Mouse (Mus musculus) kidney, embryonic 16.5 days (tissue): ENCODE data around the gene Cxcr6. TPM values are rescaled to one million over a fixed set of nuclear protein-coding genes. Genes with fewer than 3 reads are reported as not detected.

Experiments
- ATAC-seq: fragments of 200-750 bp; cut with Nextera tagmentation; 2 replicates; pipeline ENCODE4 v1.8.0; 2017; ENCODE audit warnings: moderate TSS enrichment; ENCODE audit not compliant: low FRiP score, low TSS enrichment
- H3K27ac ChIP-seq: fragments of 300-500 bp; sonication (generic); 2 replicates; pipeline ENCODE4 v1.5.1; 2014; ENCODE audit warnings: low read length
- H3K27me3 ChIP-seq: fragments of 300-500 bp; sonication (generic); 2 replicates; pipeline ENCODE4 v1.6.1; 2014; ENCODE audit warnings: low read length, control low read depth, mixed read lengths; ENCODE audit not compliant: insufficient read depth
- H3K36me3 ChIP-seq: fragments of 300-500 bp; sonication (generic); 2 replicates; pipeline ENCODE4 v1.6.1; 2014; ENCODE audit warnings: low read length, control low read depth, mixed read lengths; ENCODE audit not compliant: insufficient read depth
- H3K4me1 ChIP-seq: fragments of 300-500 bp; sonication (generic); 2 replicates; pipeline ENCODE4 v1.6.1; 2014; ENCODE audit warnings: low read length, control low read depth, mixed read lengths; ENCODE audit not compliant: insufficient read depth
- H3K4me2 ChIP-seq: fragments of 300-500 bp; sonication (generic); replicated peaks from 2 replicates; pipeline ENCODE4 v1.6.1; 2014; ENCODE audit warnings: low read depth, low read length
- H3K4me3 ChIP-seq: fragments of 300-500 bp; sonication (generic); 2 replicates; pipeline ENCODE4 v1.5.1; 2014; ENCODE audit warnings: mild to moderate bottlenecking, low read length
- H3K9ac ChIP-seq: fragments of 300-500 bp; sonication (generic); replicated peaks from 2 replicates; pipeline ENCODE4 v1.6.1; 2014; ENCODE audit warnings: low read length
- H3K9me3 ChIP-seq: fragments of 300-500 bp; sonication (generic); 2 replicates; pipeline ENCODE4 v1.6.1; 2016; ENCODE audit warnings: low read length, control low read depth
- WGBS: fragments of 180-500 bp; shearing (Covaris S2); extraction: QIAGEN DNeasy Blood & Tissue Kit; methylation state at CpG from one replicate; pipeline ENCODE4 v1.1.7; 2014; 5-methylcytosine and 5-hydroxymethylcytosine counted together
- polyA plus RNA-seq: library from polyadenylated mRNA; unstranded; fragments of >200 nt; fragmentation: Nextera tagmentation; extraction: Ambion mirVana; gene quantifications from 2 replicates; pipeline ENCODE4 v1.2.1, GENCODE M21; 2015

Cxcr6 gene
- polyA plus RNA-seq, result 0.30 and 0.54 TPM in 2 replicates

DNA sequence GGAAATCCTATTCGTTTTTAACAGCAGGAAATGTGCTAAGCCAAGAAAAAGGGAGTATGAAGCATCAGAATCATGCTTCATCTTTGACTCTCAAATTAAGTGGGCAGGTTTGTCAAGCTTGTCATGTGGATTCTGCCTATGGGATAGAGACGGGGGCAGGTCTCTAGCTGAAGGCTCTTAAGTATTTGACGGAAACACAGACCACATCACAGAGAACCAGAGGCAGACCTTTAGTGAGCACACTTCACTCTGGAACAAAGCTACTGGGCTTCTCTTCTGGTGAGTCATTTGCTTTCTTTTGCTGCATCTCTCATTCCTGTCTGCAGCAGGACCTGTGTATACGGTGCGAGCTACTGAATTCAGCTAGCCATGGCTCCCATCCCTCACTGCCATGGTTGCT, at the start of gene Cxcr6:
Gene Cxcr6 (plus strand): TSS at position 209 of the 400 bp plus-strand sequence.
- Histone ChIP-seq H3K9ac (no peak within 1 kb of the TSS), H3K9me3 (no peaks in the 10 kb centered on the region), H3K36me3 (peaks cover 8% of the 10 kb centered on the region; the same call in 1 of the 2 replicates), H3K4me1 (no peaks in the 10 kb centered on the region), H3K4me3 (no peak within 1 kb of the TSS), H3K4me2 (no peak within 1 kb of the TSS), H3K27ac (no peak within 1 kb of the TSS), H3K27me3 (no peaks in the 10 kb centered on the region)
- no peak for ATAC-seq
- 88% methylated on average over 5 of the region's 5 CpGs for WGBS

DNA sequence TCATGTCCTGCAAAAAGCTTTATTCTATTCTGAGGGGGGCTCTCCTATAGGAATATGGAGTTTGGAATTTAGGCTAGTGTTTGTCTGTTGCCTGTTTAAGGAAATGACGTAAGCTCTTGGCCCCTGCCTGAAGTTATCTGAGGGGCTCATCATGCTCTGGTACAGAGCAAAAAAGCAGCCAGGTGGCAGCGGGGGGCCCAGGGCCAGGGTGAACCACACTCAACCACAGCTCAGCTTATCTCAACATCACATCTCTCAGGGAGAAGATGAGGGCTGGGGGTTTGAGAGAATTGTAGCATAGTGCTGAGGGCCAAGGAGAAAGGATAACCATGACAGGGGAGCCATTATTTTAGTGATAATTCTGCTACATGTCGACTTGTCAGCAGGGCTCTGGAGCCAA, 49.5 kb upstream of the Cxcr6 start:
- Histone ChIP-seq H3K9me3 (no peaks in the 10 kb centered on the region), H3K27ac (no peak overlapping the region), H3K36me3 (no peaks in the 10 kb centered on the region), H3K4me3 (no peak overlapping the region), H3K9ac (no peak overlapping the region), H3K4me1 (no peaks in the 10 kb centered on the region), H3K4me2 (no peak overlapping the region), H3K27me3 (no peaks in the 10 kb centered on the region)
- WGBS, result 74% methylated on average over 3 of the region's 3 CpGs
- ATAC-seq, result no peak

DNA sequence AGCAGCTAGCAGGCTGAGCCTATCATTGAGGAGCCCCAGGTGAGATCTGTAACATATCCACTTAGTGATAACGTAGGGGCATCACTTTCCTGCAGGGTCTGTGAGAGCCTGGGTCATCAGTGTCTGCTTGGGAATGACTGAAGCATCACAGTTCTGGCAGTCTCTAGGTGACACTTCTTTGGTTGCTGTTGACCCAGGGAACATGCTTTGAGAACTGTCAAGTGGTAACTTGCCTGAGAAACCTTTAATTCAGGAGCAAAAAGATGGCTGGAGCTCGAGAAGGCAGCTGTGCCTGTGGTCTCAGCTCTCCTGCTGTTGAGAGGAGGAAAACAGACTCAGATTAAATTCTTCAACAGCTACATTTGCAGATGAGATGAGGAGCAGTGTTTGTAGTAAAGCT, 48.9 kb upstream of the Cxcr6 start:
- WGBS, result 55% methylated on average over 2 of the region's 2 CpGs
- Histone ChIP-seq H3K9ac (no peak overlapping the region), H3K36me3 (no peaks in the 10 kb centered on the region), H3K9me3 (no peaks in the 10 kb centered on the region), H3K27ac (no peak overlapping the region), H3K4me1 (no peaks in the 10 kb centered on the region), H3K27me3 (no peaks in the 10 kb centered on the region), H3K4me2 (no peak overlapping the region), H3K4me3 (no peak overlapping the region)
- ATAC-seq, result no peak

DNA sequence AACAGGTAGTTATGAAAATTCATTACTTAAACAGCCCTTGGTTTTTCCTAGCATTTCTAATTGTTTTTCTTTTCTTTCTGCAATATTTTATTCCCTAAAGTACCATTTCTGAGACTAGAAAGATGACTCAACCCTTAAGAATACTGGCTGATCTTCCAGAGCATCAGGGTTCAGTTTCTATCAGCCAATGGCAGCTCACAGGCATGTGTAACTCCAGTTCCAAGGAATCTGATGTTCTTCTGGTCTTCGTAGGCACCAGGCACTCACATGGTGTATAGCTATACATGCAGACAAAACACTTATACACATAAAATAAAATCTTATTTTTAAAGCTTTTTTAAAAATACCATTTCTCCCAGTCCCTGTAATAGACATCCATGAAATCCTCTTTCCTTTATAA, 48.1 kb upstream of the Cxcr6 start:
- Histone ChIP-seq H3K4me1 (no peaks in the 10 kb centered on the region), H3K4me3 (no peak overlapping the region), H3K9me3 (no peaks in the 10 kb centered on the region), H3K27ac (no peak overlapping the region), H3K36me3 (no peaks in the 10 kb centered on the region), H3K9ac (no peak overlapping the region), H3K4me2 (no peak overlapping the region), H3K27me3 (no peaks in the 10 kb centered on the region)
- ATAC-seq, result no peak
- WGBS, result 77% methylated on average over 1 of the region's 1 CpGs

- no peak overlapping the region for H3K4me2 ChIP-seq
- no peaks in the 10 kb centered on the region for H3K36me3 ChIP-seq
- H3K27me3 ChIP-seq, result no peaks in the 10 kb centered on the region
- no peaks in the 10 kb centered on the region for H3K4me1 ChIP-seq
- H3K9ac ChIP-seq, result no peak overlapping the region
- H3K27ac ChIP-seq, result no peak overlapping the region
- H3K4me3 ChIP-seq, result no peak overlapping the region
- 71% methylated on average over 4 of the region's 4 CpGs for WGBS
- ATAC-seq, result no peak
- H3K9me3 ChIP-seq, result no peaks in the 10 kb centered on the region
Measured at GRCm38 (mm10) chr9:123758645-123759044, 47.6 kb upstream of the Cxcr6 start.

DNA sequence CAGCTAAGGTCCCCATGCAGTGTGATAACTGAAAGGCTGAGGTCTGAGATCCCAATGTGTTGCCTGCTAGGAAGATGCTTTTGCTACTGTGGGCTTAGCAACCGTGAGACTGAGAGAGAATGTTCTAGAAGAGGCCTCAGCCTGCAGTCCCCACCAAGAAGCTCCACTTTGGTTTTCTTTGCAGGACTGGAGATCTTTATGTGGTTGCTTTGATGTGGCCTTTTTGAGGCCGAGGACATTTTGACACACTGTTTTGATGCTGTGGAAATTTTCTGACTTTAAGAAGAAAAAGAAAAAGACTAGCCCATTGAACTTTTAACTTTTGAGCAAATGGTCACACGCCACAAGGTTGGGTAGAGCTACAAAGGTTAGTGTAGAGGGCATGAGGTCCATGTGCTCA, 45.5 kb upstream of the Cxcr6 start:
- no peaks in the 10 kb centered on the region for H3K36me3 ChIP-seq
- no peak overlapping the region for H3K27ac ChIP-seq
- WGBS, result 79% methylated on average over 3 of the region's 3 CpGs
- no peaks in the 10 kb centered on the region for H3K27me3 ChIP-seq
- H3K4me2 ChIP-seq, result no peak overlapping the region
- no peak overlapping the region for H3K4me3 ChIP-seq
- H3K9ac ChIP-seq, result no peak overlapping the region
- H3K4me1 ChIP-seq, result no peaks in the 10 kb centered on the region
- no peaks in the 10 kb centered on the region for H3K9me3 ChIP-seq
- ATAC-seq, result no peak

- ATAC-seq, result no peak
- H3K27me3 ChIP-seq, result no peaks in the 10 kb centered on the region
- no peaks in the 10 kb centered on the region for H3K36me3 ChIP-seq
- no peak overlapping the region for H3K9ac ChIP-seq
- H3K4me3 ChIP-seq, result no peak overlapping the region
- H3K4me2 ChIP-seq, result no peak overlapping the region
- H3K27ac ChIP-seq, result no peak overlapping the region
- no peaks in the 10 kb centered on the region for H3K4me1 ChIP-seq
- H3K9me3 ChIP-seq, result no peaks in the 10 kb centered on the region
- 88% methylated on average over 4 of the region's 4 CpGs for WGBS
Measured at GRCm38 (mm10) chr9:123762886-123763285, 43.4 kb upstream of the Cxcr6 start.

- Histone ChIP-seq H3K27ac (no peak overlapping the region), H3K4me3 (no peak overlapping the region), H3K9me3 (no peaks in the 10 kb centered on the region), H3K4me1 (no peaks in the 10 kb centered on the region), H3K36me3 (no peaks in the 10 kb centered on the region), H3K4me2 (no peak overlapping the region), H3K27me3 (no peaks in the 10 kb centered on the region), H3K9ac (no peak overlapping the region)
- WGBS, result 81% methylated on average over 3 of the region's 3 CpGs
- ATAC-seq, result no peak
Measured at GRCm38 (mm10) chr9:123763771-123764170, 42.5 kb upstream of the Cxcr6 start.

DNA sequence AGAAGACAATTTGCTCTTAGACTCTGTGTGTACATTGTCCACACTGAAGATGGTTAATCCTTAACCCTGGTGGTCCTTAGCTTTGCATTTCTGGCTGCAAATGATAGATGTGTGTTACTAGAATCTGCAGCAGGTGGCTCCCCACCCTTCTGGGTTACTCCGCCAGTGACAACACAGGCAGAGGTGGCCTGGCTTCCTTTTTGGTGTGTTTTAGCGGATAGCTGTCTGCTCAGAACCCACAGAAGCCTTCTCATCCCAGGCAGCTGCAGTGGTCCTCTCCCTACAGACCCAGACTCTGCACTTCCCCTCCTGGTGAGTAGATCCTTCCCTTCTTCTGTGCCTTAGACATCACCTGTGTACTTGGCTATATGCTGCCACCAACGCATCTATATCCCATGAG, 39.3 kb upstream of the Cxcr6 start:
- Histone ChIP-seq H3K27ac (no peak overlapping the region), H3K4me1 (no peaks in the 10 kb centered on the region), H3K9me3 (no peaks in the 10 kb centered on the region), H3K36me3 (no peaks in the 10 kb centered on the region), H3K27me3 (no peaks in the 10 kb centered on the region), H3K4me2 (no peak overlapping the region), H3K4me3 (no peak overlapping the region), H3K9ac (no peak overlapping the region)
- WGBS, result 95% methylated on average over 3 of the region's 3 CpGs
- ATAC-seq, result no peak

GRCm38 (mm10) chr9:123768443-123768842, 37.8 kb upstream of the Cxcr6 start:
- no peak overlapping the region for H3K4me2 ChIP-seq
- no peak overlapping the region for H3K4me3 ChIP-seq
- no peak overlapping the region for H3K9ac ChIP-seq
- H3K27ac ChIP-seq, result no peak overlapping the region
- no peak for ATAC-seq
- no peaks in the 10 kb centered on the region for H3K27me3 ChIP-seq
- H3K9me3 ChIP-seq, result no peaks in the 10 kb centered on the region
- 88% methylated on average over 1 of the region's 1 CpGs for WGBS
- H3K36me3 ChIP-seq, result no peaks in the 10 kb centered on the region
- H3K4me1 ChIP-seq, result no peaks in the 10 kb centered on the region

GRCm38 (mm10) chr9:123769532-123769931, 36.7 kb upstream of the Cxcr6 start:
- 46% methylated on average over 6 of the region's 6 CpGs for WGBS
- no peak overlapping the region for H3K9ac ChIP-seq
- no peaks in the 10 kb centered on the region for H3K4me1 ChIP-seq
- H3K36me3 ChIP-seq, result no peaks in the 10 kb centered on the region
- H3K4me3 ChIP-seq, result no peak overlapping the region
- no peak overlapping the region for H3K27ac ChIP-seq
- no peaks in the 10 kb centered on the region for H3K27me3 ChIP-seq
- ATAC-seq, result no peak
- H3K9me3 ChIP-seq, result no peaks in the 10 kb centered on the region
- no peak overlapping the region for H3K4me2 ChIP-seq
